Mouse (Mus musculus) embryonic stem cell, embryonic (primary cell): ENCODE measurements around the gene Ccdc116.
"Not testable (repeated sequence)": the region's sequence is repeated elsewhere in the genome, so short reads cannot be mapped to it uniquely, and the experiment has no call there.

Experiments used
- CTCF ChIA-PET, 4 experiments: fragments of 300-600 bp in 2 of 4; fragments of 350-600 bp in 2 of 4; sonication (Branson Sonifier 250); formaldehyde crosslinking; loops; one replicate each; lab custom pipeline; 2022; ENCODE audit warnings: inconsistent platforms in 2 of 4; lab: Charles Lee
- POLR2A ChIA-PET, 4 experiments: fragments of 300-600 bp in 2 of 4; fragments of 350-600 bp in 2 of 4; sonication (Branson Sonifier 250); formaldehyde crosslinking; loops; one replicate each; lab custom pipeline; 2022; ENCODE audit warnings: antibody characterized with exemption in 4 of 4, inconsistent platforms in 1 of 4; lab: Charles Lee

Gene Ccdc116

DNA sequence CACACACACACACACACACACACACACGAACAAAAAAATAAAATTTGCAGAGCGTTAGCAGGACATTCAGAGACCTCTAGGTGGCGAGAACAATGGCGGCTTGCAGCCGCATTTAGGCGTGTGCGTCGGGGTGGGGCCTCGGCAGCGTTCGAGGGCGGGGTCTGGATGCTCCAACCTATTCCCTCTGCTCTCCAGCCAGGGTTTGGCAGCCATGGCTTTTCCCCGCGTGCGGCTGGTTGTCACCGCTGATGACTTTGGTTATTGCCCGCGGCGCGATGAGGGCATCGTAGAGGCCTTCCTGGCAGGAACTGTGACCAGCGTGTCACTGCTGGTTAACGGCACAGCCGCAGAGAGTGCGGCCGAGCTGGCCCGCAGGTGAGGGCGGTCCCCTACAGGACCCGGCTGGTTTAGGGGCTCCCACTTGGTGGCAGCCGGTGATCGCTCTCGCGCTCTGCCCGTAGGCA is at the start of gene Ccdc116:
Gene Ccdc116 (minus strand): TSS at position 458 of the 464 bp plus-strand sequence.
- POLR2A ChIA-PET, result interaction anchor here in 3 of 4 experiments (0.6 to 10.2 kb wide), 22 partner anchors 10 to 844 kb away, joined by 3 to 124 read pairs (median 6); partner anchors contain the start of genes 2610318N02Rik (in 2 of the 3), Sdf2l1 (in 2 of the 3), Ppil2 (in 1 of the 3) and Yars2 (in 1 of the 3)
- CTCF ChIA-PET, result interaction anchor here in 3 of 4 experiments (0.6 to 2.6 kb wide), 12 partner anchors 15 to 745 kb away, joined by 3 to 30 read pairs (median 6); partner anchors contain the start of genes Tmem191c (in 2 of the 3), 2610318N02Rik (in 1 of the 3), Gm20518 (in 1 of the 3) and Sdf2l1 (in 1 of the 3)

DNA sequence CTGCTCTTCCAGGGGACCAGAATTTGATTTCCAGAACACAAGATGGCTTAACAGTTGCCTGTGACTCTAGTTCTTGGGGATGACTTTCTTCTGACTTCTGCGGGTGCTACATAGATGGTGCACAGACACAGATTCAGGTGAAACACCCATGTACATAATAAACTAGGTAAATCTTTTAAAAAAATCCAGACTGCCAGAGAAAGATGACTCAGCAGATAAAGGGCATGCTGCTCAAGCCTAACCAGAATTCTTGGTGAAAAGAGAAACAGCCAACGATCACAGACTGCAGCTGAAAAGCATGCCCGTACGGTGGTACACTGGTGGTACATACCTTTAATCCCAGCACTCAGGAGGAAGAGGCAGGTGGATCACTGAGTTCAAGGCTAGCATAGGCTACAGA is 46.8 kb upstream of the Ccdc116 start:
- POLR2A ChIA-PET, result interaction anchor here in 2 of 4 experiments (0.7 to 9.0 kb wide), 11 partner anchors 11 to 83 kb away, joined by 3 to 57 read pairs (median 4); partner anchors contain the start of genes 2610318N02Rik (in 1 of the 2), Hic2 (in 1 of the 2), Rimbp3 (in 1 of the 2) and Sdf2l1 (in 1 of the 2)
- CTCF ChIA-PET, result interaction anchor here in 2 of 4 experiments (0.5 to 1.7 kb wide), 3 partner anchors 55 to 207 kb away, joined by 4 to 6 read pairs (median 5); no protein-coding TSS in a partner anchor

DNA sequence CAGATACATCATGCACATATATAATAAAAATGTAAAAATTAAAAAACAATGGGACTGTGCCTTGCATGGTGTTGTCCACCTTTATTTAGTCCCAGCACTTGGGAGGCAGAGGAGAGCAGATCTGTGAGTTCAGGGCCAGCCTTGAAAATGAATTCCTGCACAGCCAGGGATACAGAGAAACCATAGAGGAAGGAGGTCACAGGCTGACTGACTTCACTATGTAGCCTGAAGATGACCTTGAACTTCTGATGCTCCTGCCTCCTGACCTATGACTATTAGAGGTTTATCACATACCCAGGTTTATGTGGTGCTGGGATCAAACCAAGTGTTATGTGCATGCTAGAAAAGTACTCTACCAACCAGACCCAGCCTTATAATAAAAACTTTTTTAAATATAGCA is 38.4 kb upstream of the Ccdc116 start:
- ChIA-PET CTCF (interaction anchor here in 3 of 4 experiments (0.8 to 1.4 kb wide), 3 partner anchors 11 to 91 kb away, joined by 3 to 4 read pairs (median 3); partner anchors contain the start of gene Tmem191c (in 1 of the 3)), POLR2A (interaction anchor here in 1 of 4 experiments (0.9 to 1.1 kb wide), 4 partner anchors 10 to 91 kb away, joined by 3 to 9 read pairs (median 4); partner anchors contain the start of gene Rimbp3)

DNA sequence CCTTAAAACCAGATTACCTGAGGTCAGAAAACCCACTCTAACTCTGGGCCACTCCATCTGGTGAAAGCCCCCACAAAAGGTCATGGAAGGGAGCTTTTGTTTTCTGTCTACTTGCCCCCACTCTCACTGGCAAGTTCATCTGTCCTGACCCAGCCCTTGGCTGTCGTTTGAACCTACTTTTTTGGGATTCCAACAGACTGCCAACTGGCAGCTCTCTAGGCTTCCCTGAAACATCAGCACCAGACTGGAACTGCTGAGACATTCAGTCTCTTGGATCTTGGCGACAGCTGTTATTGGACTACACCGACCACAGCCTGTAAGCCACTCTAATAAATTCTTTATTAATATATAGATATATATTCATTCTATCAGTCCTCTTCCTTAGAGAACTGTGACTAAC is 36.0 kb upstream of the Ccdc116 start:
- ChIA-PET CTCF (interaction anchor here in 1 of 4 experiments (0.9 kb wide), 1 partner anchor 88 kb away, joined by 6 read pairs; no protein-coding TSS in a partner anchor), POLR2A (interaction anchor here in 2 of 4 experiments (0.6 to 3.2 kb wide), 8 partner anchors 7 to 471 kb away, joined by 3 to 16 read pairs (median 3); no protein-coding TSS in a partner anchor)

DNA sequence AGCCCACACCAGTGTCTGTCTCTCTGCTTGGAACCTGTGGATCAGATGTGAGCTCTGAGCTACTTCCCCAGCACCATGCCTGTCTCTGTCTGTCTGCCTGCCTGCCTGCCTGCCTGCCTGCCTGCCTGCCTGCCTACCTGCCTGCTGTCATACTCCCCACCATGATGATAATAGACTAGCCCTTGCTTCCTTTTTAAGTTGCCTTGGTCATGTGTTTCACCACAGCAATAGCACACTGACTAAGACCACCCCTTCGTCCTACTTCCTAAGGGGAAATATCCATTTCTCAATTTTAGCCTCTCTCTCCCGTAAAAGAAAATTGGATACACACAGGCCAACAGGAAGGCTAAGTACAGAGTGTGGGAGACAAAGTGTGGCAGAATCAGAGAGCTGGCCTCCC is 35.1 kb upstream of the Ccdc116 start:
- POLR2A ChIA-PET, result interaction anchor here in 2 of 4 experiments (0.9 to 3.2 kb wide), 13 partner anchors 8 to 57 kb away, joined by 3 to 16 read pairs (median 3); partner anchors contain the start of genes Hic2 (in 2 of the 2), 2610318N02Rik (in 1 of the 2) and Ydjc (in 1 of the 2)
- CTCF ChIA-PET, result no interaction called here

DNA sequence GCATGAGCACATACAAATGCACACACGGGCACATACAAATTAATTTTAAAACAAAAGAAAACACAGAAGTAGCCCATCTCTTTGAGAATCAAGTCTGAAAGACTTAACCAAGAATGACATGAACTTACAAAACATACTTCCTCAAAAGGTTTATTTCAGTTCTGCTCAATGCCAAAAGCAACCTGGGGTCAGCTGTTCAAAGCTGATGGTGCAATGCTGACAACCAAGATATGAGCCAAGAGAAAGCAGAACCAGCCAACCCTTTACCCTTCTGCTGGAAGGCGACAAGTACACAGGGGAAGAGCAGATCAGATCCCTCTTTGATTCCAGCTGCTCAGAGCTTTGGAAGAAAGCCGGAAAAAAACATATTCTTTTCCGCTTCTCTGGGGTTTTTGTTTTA is 34.4 kb upstream of the Ccdc116 start:
- ChIA-PET CTCF (interaction anchor here in 1 of 4 experiments (0.6 kb wide), 1 partner anchor 12 kb away, joined by 3 read pairs; no protein-coding TSS in a partner anchor), POLR2A (interaction anchor here in 2 of 4 experiments (0.5 to 3.2 kb wide), 14 partner anchors 9 to 57 kb away, joined by 3 to 16 read pairs (median 4); partner anchors contain the start of genes Hic2 (in 2 of the 2), 2610318N02Rik (in 1 of the 2) and Ydjc (in 1 of the 2))

DNA sequence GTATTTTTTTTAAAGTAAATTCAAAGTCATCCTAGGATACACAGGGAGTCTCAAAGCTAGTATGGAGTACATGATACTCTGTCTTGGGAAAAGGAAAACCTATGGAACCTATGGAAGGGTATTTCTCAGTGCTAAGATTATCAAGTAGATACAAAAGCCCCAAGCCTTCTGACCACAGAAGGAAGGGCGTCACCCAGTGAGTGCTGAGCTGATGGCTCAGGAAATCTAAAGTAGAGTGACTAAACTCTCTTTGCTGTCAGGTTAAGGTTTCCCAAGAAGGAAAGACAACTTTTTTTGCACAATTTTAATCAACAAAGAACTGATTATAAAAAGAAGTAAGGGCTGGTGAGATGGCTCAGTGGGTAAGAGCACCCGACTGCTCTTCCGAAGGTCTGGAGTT is 32.7 kb upstream of the Ccdc116 start:
- POLR2A ChIA-PET, result interaction anchor here in 3 of 4 experiments (0.5 to 2.6 kb wide), 20 partner anchors 9 to 1296 kb away, joined by 3 to 9 read pairs (median 4); partner anchors contain the start of genes 2610318N02Rik (in 1 of the 3) and Sdf2l1 (in 1 of the 3)
- CTCF ChIA-PET, result no interaction called here

DNA sequence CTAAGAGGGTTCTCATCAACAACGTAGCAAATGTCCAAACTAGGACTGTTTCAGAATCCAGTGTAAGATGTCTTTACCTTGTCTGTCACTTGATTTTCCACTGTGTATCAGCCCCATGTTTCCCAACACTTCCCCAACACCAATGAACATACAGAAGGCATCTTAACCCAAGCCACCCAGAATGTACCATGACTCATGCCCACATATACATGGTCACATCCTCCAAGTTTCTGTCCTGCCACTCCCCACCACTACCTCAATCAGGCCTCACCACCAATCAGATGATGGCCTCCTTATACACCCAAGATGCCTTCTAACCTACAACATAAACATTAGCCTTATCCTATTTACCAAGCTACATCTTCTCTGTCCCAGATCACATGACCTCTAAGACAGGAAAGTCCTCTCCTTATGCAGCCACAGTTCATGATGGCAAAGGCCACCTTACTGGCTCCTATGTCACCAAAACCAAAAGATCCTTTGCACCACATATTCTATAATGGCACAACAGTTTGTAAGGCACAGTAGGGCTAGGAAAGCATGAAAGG is 30.7 kb upstream of the Ccdc116 start:
- ChIA-PET CTCF (no interaction called here), POLR2A (interaction anchor here in 2 of 4 experiments (0.6 to 2.0 kb wide), 6 partner anchors 9 to 85 kb away, joined by 3 to 7 read pairs (median 4); no protein-coding TSS in a partner anchor)

DNA sequence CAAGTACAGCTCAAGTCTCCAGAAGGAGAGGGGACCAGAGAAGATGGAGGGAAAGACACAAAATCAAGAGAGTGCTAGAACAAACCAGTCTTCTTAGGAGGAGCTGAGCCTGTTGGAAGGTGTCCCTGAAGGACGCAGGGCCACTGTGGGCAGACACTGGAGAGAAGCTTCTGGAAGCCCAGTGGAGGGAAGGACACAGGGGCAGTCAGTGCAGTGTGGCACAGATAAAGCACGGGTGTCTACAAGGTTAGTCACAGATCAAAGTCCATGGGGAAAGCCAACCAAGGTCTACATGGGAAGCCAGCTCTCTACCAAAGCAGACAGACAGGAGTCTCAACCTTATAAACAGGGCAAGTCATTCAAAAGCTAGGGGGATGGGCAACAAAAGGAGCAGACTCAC is 28.7 kb upstream of the Ccdc116 start:
- ChIA-PET POLR2A (interaction anchor here in 3 of 4 experiments (0.6 to 3.7 kb wide), 19 partner anchors 8 to 748 kb away, joined by 3 to 13 read pairs (median 4); partner anchors contain the start of gene 2610318N02Rik (in 1 of the 3)), CTCF (interaction anchor here in 2 of 4 experiments (0.7 to 1.0 kb wide), 2 partner anchors 28 to 49 kb away, joined by 3 read pairs; no protein-coding TSS in a partner anchor)

DNA sequence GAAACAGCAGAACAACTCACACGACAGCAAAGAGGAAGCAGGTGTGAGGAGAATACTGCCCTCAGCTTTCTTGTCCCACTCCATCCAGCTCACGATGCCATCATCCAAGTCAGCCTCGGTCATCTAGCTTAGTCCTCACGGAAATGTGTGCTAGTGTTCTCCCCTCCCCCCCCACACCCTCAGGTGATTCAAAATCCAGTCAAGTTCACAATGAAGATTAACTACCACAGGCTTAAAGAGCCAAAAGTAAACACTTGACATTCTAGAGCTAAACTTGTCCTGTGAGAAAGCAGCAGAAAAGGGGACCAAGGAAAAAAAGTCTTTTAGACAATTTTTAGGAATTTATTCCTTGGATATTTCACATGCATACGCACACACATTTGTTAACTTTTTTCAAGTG is 21.0 kb upstream of the Ccdc116 start:
- CTCF ChIA-PET, result interaction anchor here in 2 of 4 experiments (0.6 to 0.7 kb wide), 2 partner anchors 108 to 528 kb away, joined by 3 to 5 read pairs; no protein-coding TSS in a partner anchor
- POLR2A ChIA-PET, result interaction anchor here in 3 of 4 experiments (0.7 to 2.4 kb wide), 17 partner anchors 8 to 116 kb away, joined by 3 to 15 read pairs (median 4); partner anchors contain the start of genes Hic2 (in 2 of the 3), Ccdc116 (in 1 of the 3) and Sdf2l1 (in 1 of the 3)

DNA sequence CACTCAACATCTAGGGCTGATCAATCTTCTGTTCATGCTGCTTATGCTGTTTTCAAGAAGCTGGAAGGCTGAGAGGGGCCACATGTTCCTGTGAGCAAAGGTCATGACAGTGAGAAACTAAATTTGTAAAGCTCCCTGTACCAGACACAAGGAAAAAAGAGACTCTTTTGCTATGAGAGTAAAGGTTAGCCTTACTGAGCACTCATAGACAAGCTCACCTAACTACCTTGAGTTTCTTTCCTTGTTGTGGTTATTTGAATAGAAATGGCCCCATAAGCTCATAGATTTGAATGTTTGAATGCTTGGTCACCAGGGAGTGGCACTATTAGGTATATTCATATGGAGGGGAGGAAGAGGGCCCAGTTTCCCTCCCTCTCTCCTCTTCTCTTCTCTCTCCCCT is 20.1 kb upstream of the Ccdc116 start:
- ChIA-PET CTCF (interaction anchor here in 3 of 4 experiments (0.5 to 1.3 kb wide), 3 partner anchors 43 to 118 kb away, joined by 4 read pairs; no protein-coding TSS in a partner anchor), POLR2A (interaction anchor here in 3 of 4 experiments (0.6 to 2.4 kb wide), 27 partner anchors 8 to 474 kb away, joined by 3 to 15 read pairs (median 4); partner anchors contain the start of genes Aifm3 (in 1 of the 3), Ccdc116 (in 1 of the 3), Hic2 (in 1 of the 3) and Sdf2l1 (in 1 of the 3))

DNA sequence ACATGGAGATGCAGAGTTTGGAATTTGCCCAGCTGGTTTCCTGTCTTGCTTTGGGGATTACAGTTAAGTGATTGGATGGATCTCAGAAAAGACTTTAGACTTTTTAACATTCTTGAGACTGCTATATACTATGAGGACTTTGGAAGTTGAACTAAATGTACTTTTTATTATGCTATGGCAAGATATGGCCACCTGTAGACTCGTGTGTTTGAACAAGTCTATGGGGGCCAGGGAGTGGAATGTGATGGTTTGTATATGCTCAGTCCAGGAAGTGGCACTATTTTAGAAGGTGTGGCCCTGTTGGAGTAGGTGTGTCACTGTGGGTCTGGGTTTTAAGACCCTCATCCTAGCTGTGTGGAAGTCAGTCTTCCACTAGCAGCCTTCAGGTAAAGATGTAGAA is 18.4 kb upstream of the Ccdc116 start:
- CTCF ChIA-PET, result not testable (repeated sequence)
- POLR2A ChIA-PET, result interaction anchor here in 2 of 4 experiments (0.7 to 3.3 kb wide), 8 partner anchors 9 to 34 kb away, joined by 3 to 13 read pairs (median 4); partner anchors contain the start of genes Ccdc116 (in 1 of the 2) and Sdf2l1 (in 1 of the 2)

DNA sequence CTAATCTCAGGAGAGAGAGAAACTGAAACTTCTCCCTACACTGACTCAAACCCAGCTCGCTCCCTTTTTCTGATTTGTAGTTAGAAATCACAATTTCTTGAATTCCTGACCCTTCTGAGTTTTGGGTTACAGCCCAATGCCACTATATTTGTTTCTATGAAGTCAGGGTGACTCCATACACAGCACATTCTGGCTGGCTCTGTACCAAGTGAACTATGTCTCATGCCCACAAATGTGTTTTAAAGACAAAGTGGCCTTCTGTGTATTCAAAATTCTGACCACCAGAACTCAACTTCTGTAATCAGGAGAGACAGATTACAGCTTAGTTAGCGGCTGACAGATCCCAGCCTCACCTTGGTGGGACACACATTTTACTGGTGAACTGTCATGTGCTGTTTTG is 7.3 kb upstream of the Ccdc116 start:
- ChIA-PET POLR2A (interaction anchor here in 2 of 4 experiments (1.2 to 3.5 kb wide), 9 partner anchors 10 to 97 kb away, joined by 3 to 13 read pairs (median 6); partner anchors contain the start of genes Sdf2l1 (in 1 of the 2) and Ydjc (in 1 of the 2)), CTCF (interaction anchor here in 2 of 4 experiments (1.3 to 1.8 kb wide), 2 partner anchors 22 to 117 kb away, joined by 3 to 7 read pairs; partner anchors contain the start of gene Sdf2l1 (in 1 of the 2))

DNA sequence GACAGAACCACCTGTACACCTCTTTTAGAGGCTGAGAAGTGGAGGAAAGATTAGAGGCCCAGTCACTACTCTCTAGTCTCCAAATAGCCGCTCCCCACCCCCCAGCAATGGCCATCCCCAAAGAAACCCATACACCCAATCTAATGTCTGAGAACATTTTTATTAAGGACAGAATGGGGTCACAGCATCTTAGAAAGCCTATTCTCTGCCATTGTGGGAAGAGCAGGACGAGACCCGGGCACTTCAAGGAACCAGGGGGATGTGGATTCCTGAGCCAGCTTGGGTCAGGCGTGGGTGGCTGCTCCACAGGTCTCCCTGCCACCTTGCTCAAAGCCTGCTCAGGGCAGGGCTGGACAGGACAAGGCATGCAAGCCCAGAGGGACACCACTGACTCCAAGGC is 4.8 kb upstream of the Ccdc116 start:
- ChIA-PET CTCF (interaction anchor here in 2 of 4 experiments (0.8 to 1.8 kb wide), 2 partner anchors 8 to 57 kb away, joined by 3 to 4 read pairs; no protein-coding TSS in a partner anchor), POLR2A (interaction anchor here in 2 of 4 experiments (0.7 to 4.1 kb wide), 9 partner anchors 16 to 44 kb away, joined by 3 to 15 read pairs (median 7); partner anchors contain the start of genes 2610318N02Rik (in 2 of the 2) and Sdf2l1 (in 1 of the 2))

DNA sequence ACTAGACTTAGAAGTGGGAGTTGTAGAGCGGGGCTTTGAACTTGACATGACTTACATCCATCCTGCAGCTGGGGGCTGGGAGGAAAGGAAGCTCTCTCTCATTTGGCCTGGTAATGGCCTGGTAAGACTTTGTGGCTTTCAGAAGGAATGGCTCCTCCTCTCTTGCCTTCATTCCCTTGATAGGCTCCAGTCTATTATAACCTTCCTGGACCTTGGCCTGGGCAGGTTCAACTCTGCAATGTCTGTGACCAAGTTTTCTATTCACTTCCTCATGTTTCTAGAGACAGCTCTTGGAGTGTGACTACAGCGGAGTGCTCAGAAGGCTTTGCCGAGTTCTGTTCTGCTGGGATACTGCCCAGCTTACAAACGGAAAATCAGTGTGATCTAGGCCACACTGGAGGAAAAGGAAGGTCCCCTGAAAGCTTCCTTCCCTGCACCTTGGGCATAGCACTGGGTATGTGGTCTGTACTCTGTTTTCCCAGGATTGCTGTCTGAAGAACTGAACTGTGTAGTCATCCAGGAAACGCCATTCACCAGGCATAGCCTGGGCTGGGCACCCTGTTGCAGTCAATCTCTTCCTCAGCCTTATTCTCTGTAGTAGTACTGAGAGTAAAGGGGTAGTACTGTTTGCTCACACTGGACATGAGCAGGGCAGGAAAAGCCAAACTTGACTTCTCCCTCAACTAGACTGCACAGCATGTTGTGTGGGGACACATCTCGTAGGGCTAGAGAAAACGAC is 3.7 kb upstream of the Ccdc116 start:
- ChIA-PET CTCF (interaction anchor here in 1 of 4 experiments (0.8 kb wide), 1 partner anchor 19 kb away, joined by 3 read pairs; the partner anchor contains the start of gene Sdf2l1), POLR2A (interaction anchor here in 3 of 4 experiments (0.6 to 4.1 kb wide), 9 partner anchors 12 to 372 kb away, joined by 3 to 15 read pairs (median 6); partner anchors contain the start of genes 2610318N02Rik (in 2 of the 3) and Sdf2l1 (in 1 of the 3))

DNA sequence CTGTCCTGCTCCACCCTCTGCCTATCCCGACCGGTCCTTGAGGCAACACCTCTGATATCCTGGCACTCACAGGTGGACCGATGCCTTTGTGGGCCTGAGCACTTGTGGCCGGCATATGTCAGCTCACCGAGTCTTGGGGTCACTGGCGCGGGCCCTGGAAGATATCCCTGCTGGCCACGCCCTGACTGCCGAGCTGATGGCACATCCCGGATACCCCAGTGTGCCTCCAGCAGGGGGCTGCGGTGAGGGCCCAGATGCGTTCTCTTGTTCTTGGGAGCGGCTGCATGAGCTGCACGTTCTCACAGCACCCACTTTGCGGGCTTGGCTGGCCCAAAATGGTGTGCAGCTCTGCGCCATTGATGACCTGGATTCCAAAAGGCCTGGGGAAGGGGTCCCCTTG is 1.1 kb upstream of the Ccdc116 start:
- CTCF ChIA-PET, result interaction anchor here in 3 of 4 experiments (0.6 to 2.6 kb wide), 21 partner anchors 9 to 843 kb away, joined by 3 to 30 read pairs (median 4); partner anchors contain the start of genes Sdf2l1 (in 2 of the 3), Tmem191c (in 2 of the 3), 2610318N02Rik (in 1 of the 3) and Rimbp3 (in 1 of the 3)
- POLR2A ChIA-PET, result interaction anchor here (0.5 to 10.2 kb wide), 44 partner anchors 9 to 413 kb away, joined by 3 to 124 read pairs (median 4); partner anchors contain the start of genes Sdf2l1 (in 4 of the 4), 2610318N02Rik (in 3 of the 4), Lrrc74b (in 1 of the 4) and Rimbp3 (in 1 of the 4)
